Mouse (Mus musculus) 3T3-L1 (cell line): ENCODE results near the gene Ky.
A peak's percentile ranks its signal among the peaks of the same experiment; 100 is the strongest.

Experiments used
- DNase-seq: peaks from one replicate; pipeline ENCODE4 v3.0.0-alpha.2; 2015; ENCODE audit warnings: low read depth, low spot score

The Ky gene

DNA sequence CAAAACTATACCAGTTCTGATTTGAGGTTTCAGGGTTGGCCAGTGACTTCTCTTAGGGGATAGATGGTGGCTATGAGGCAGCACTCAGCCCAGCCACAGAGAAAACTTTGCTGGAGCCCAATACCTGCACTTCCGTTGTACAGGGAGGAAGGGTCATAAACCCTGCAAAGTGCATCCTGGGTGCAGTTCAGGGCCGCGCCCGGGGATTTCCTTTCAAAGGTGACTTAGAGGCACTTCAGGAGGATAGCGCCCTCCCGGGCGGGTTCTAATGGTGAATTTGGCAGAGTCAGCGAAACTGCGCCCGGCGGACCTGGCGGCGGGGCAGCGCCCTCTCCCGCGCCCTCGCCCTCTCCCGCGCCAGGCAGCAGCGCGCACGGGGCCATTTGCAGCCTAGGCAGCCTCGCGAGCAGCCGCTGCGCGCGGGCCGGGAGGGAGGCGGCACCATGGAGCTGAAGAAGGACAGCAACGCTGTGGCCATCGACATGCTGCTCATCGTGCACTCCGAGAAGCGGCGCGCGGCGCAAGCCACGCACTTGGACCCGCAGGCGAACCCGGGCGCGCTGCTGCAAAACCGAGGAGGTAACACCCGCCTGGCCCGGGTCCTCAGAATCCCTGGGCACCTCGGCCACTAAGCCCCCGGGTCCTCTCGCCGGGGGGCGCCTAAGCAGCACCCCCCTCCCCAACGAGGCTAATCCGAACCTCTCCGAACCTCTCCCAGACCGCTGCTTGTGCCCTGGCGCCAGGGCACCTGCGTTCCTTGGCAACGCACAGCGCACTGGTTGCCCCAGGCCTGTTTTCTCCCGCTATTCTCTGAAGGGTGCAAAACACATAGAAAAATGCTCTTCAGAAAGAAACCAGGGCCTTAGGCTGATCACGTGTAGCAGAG, at the start of gene Ky:
Gene Ky, plus strand, starts transcription at position 51 of the 886 bp plus-strand sequence.
- no peak for DNase-seq

DNA sequence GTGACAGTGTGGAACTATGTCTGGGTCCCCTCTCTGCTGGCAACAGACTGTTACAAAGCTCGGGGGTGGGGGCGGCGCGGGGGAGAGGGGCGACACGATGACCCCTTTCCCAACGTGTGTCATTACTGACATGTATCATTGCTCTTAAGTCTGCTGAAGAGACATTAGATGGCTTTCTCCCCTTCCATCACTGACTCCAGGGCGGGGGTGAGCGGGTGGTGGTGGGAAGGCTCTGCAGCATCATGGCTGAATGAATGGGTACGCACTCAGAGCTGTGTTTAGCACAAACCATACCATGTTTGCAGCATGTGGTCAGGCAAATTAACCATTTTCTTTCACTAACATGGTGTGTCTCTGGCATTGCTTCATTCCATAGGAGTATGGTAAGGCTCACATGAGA, 43.3 kb upstream of the Ky start:
- no peak for DNase-seq

DNA sequence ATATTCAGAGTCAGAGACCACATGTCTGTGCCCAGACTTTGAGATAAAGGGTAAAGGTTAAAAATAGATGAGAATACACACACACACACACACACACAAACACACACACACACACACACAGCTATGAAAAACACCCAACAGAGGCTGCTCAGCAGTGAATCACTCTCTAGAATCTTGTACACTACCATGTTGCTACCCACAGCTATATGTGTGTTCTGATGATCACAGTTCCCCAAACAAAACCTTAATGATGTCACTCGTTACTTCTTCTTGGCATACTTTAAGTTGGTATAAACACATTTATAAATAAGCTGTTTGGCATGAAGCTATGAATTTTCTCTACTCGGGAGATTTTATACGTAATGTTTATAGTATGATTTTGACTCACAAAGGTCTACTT, 40.5 kb upstream of the Ky start:
- DNase-seq: no peak

DNA sequence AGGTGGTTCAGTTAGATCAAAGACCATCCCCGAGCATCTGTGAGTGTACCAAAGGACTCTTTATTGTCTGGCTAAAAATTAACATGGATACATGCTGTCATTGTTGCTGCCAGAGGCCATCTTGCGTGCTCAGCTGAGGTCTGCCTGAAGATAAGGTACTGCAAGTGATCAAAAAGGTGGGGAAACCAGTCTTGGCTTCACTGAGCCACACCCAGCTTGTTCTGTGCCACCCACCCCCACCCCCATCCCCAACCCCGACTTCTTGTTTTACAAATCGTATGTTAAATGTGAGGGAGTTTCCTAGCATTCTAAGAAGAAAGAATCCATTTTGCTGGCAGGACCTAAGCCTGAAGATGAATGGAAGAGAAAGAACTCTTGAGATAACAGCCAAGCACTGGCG, 39.8 kb upstream of the Ky start:
- DNase-seq: no peak

DNA sequence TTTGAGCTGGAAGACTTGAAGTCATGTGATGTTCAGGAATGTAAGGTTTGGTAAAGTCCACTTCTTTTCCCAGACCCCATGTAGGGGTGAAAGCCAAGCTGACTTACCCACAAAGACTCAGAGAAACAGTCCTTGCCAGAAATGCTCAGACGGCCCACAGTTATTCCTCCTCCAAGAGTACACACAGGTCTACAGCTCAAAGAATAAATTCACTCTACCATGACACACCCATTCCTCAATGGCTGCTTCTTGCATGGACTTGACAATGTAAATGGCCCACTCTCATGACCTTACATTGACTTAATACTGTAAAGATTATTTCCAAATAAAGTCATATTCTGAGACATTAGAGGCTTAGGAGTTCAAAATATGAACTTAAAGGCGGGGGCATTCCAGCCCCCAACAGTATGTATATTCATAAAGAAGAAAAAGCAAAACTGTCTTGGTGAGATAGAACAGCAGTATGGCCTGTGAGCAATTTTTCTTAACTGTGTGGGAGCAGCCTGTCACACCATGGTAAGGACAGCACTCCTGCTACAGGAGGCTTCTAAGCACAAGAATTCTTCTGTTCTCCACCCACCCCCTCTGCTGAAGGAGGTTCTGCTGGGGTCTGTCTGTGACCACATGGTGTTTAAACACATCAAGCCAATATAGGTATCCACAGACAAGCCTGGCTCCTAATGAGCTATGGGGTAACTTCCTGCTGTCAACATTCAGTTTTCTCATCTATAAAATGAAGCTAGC, 35.3 kb upstream of the Ky start:
- no peak for DNase-seq

DNA sequence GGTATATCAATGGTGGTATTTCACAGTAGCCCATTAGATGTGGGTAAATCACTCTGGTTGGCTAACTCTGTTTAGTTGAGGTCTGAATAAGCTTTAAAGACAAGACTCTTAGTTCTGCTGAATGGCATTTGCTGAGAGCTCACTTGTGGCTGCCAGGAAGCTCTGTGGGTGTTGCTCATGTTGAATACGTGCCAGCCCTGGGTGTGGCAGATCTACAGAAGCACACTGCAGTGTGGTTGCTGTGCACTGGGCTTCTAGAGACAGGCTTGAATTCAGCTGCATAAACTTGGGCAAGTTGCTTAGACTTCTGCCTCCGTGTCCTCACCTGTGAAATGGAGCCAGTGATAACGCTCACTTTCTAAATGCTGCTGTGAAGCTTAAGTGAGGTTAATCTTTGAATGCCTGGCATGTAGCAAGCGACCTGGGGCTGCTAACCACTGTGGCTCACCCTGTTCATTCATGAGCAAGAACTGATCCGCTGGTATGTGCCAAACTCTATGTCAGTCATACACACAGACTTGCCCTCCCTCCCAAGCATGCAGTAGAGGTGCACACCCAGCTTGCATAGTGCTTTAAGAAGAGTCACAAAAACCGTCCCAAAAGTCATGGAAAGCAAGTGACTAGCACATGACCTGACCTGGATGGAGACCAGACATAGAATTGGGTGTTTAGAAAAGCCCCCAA, 27.6 kb upstream of the Ky start:
- DNase-seq: peak; percentile 57

DNA sequence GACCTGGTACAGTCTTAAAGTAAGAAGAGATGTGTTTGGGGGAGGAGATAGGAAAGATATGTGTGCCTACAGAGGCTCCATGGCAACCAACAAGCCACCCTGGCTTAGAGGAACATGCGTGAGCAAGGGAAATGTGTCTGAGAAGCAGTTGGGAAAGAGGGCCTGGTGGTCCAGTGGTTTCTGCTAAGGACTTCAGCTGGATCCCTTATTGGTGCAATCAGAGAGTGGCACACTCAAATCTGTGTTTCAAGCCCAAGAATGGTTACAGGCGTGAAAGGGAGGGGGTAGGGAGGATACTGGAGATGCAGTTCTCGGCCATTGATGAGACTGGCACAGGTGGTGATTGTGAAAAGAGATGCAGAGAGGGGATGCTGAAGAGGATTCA, 27.1 kb upstream of the Ky start:
- DNase-seq: no peak

DNA sequence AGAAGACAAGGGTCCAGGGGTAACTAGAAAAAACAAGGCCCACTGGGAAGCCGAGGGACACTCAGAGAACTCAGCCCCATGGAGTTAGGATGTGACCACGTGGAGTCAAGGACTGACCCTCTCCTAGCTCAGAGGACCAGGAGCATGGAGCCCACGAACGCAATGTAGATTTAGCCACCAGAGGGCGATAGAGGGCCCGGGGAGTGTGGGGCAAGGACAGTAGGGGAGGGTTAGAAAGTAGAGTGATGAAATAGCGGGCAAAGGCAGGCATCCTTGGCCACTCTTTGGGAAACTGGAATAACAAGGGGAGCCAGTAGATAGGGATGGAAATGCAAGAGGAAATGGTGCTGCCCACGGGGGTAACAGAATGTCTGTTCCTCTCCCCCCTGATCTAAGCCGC, 26.5 kb upstream of the Ky start:
- peak; percentile 30 for DNase-seq

DNA sequence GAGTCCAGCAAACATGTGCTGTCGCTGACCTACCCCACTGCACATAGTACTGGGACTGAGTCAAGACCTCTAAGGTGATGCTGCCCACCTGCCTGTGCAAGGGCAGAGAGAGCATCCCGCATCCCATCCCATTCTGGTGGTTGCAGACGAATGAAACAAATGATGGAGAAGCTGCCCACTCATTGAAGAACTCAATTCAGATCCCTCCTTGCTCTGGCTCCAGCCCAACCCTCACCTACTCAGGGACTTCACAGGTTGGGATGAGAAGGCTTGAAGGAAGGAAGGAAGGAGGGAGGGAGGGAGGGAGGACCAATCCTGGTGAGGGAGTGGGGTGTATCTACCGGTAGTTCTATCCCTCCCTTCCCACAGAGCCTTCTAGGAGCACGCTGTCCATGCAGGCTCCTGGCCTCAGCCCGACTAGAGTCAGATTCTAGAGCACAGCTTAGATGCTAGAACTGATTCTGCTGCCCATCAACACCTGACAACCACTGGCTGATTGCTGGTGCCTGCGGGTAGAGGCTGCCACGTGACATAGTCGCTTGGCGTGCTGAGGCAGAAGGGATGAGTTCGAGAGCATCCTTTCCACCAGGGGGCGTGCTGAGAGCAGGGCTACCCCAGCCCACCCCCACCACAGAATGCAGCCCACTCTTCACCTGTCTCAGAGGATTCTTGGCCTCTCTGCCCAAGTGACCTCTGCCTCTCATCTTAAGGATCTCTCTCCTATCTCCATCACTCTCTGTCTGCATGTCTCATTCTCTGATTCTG, 13.3 kb upstream of the Ky start:
- DNase-seq: no peak

DNA sequence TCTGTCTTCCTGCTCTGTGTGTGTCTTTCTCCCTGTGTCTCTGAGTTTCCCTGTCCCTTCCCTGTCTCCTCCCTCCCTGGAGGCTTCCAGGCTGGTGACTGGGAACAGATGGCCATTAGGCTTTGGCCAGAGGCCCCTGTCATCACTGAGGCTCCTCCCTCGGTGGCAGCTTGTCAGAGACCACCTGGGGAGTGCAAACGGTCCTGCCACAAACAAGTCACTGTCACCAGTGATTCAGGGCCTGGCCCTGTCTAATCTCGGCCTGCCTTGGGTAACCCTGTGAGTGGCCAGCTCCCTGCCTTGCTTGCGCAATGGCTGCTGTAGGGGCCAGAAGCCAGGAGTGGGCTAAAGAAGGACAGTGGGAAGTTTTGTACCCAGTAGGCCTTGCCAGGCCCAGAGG, 12.5 kb upstream of the Ky start:
- no peak for DNase-seq

DNA sequence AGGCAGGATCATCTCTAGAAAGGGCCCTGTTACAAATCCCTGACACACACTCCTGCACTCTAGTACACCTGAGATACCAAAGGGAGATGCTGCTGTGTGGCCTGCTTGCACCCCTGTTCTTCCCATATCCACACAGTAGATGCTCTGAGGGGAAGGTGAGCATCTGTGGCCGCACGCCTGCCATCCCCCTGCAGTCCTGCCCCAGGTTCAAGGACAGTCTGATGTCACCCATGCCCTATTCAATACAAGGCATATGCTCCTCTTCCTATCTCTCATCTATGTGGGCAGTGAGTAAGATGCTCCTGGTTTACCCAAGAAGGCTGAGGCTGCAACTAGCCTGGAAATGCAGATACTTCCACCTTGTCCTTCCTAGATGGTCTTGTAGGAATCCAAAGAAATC, 11.6 kb upstream of the Ky start:
- no peak for DNase-seq

DNA sequence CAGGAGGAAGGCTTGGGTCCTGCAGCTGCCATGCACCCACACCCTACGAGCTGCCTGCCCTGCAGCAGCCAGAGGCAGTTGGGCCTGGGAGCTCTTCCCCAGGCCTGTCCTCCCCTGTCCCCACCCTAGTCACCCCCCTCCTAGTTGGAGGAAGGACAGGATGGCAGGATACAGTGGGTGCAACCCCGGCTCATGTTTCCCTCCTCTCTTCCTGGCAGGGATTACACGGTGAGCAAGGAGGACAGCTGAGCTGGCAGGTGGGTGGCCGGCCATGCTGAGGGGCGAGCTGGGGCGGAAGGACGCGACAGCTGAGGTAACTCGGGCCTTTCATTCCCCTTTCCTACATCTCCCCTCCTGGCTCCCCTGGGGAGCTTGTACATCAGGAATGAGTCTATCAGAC, 11.1 kb upstream of the Ky start:
- DNase-seq: no peak

DNA sequence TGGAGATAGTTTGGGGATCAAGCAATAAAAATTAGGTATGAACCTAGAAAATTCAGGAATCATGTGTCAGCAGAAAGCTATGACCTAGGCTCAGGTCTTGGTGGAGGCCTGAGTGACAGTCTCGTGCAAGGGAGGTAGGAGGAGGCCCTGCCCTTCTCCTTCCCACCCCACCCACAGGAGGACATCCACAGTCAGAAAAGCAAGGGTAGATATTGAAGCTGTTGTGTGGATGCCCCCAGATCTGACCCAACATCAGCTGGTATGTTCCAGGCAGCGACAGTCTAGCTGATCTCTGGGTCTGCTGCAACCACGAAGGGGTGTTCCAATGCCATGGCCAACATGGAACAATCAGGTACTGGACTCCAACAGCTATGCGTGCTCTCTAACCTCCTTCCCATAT, 10.3 kb upstream of the Ky start:
- DNase-seq: no peak

DNA sequence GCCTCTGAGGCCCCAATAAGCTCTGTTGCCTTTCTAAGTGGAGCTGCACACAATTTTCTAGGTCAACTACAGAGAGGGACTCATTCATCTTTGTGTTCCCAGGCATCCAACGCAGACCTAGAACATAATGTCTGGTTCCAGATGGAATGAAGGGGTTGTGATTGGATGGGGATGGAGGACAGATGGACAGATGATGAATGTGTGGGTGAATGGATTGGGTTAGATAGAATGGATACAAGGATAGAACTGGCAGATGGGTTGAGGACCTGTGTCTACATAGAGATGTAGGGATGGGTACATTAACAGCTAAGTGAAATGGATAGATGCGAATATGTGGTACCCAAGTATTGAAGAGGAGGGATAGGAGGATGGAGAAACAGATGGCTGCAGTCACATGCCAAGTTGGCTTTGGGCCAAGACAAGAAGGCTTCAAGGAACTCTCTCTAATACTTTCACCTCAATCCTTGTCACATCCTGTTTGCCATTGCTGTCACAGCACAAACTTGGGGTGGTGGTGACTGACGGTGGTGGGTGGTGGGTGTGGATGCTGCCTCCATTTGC, 9.0 kb upstream of the Ky start:
- no peak for DNase-seq

DNA sequence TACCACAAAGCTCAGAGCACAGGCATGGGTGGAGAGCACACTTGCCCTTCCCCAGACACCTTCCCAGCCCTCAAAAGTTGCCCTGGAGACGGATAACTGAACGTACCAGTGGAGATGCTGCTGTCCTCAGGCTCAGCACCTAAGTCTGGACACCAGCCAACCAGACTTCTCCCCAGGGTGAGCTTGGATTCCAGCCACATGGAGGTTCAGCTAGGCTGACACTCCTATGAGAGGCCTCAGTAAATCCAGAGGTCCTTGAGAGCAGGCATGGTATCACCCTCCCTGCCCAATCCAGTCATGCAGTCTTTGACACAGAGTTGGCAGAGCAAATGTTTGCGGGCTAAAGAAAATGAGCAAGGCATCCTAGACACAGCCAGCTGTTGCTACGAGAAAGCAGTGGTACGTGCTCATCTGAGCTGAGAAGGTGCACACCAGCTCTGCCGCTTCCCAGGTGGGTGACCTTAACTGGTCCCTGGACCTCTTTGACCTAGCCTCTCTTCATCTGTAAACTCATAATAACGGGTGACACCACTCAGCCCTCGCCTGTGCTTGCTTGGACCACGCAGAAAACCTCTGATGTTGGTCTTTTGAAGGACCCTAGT, 8.4 kb upstream of the Ky start:
- DNase-seq: no peak

DNA sequence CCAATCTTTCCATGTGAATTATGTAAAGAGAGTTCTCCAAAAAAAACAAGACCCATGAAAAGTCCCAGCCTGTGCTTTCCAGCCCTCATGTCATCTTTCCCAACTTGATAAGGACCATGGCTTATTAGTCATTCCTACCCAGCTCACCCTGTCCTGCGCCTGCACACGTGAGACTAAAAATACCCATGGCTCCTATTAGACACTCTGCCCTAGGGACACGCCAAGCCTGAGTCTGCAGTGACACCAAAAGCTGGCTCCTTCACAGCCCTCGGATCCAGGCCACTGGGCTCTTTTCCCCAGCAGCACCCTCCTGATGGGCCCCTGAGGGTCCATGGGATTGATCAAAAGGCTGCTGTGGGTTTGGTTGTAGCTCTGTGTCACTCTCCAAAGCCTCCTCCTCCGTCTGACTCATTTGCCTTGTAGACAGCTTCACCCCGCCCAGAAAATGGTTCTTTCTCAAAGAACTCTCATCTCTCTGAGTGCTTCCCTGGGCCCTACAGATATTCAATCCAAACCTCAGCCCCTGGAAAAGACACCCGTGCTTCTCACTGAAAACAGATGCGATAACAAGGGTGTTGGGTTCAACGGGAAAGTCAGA, 7.6 kb upstream of the Ky start:
- DNase-seq: no peak

DNA sequence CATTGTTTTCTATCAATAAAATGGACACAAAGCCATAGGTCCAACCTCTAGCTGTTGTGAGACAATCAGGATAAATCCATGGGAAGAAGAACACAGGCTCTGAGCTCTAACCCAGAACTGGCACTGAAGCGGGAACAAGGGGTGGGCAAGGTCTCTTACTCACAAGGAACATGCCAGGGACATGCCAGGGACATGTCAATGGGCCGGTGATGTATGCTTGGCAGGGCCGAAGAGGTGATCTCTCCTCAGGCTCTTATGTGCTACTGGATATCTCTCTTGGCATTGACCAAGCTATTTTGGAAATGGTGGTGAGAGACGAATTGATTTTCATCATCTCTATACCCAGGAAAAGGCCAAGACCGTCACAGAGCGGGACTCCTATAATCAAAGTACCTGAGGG, 6.8 kb upstream of the Ky start:
- DNase-seq: no peak

DNA sequence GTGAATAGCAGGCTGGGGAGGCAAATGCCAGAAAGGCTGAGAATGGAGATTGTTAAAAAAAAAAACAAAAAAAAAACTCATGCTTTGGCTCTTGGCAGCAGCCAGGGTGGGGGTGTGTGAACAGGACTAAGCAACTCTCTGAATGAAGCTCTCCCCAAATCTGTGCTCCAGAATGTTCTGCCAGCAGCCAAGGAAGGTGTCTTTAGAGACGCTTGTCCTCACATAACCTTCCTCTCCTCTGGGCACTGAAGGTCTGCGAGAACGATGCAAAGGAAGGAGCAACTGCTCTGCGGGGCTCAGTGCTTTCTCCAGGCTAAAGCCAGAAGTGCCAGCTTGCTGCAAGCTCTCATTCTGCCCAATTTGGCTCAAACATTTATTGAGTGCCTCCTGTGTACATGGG, 6.3 kb upstream of the Ky start:
- no peak for DNase-seq

DNA sequence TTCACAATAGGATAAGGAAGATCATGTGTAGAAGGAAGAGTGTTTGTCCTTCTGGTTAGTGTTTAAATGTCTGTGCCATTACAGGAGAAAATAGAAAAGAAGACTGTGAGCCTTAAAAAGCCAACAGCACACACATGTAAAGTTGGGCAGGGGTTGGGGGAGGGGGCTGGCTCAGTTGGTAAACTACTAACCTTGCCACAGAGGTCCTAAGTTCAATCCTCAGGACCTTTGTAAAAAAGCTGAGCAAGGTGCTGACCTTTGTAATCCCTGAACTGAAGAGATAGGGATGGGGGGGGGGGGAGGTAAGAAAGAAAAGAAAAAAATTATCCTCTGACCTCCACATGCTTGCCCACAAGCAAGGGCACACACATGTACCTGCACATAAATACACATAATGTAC, 5.8 kb upstream of the Ky start:
- no peak for DNase-seq

DNA sequence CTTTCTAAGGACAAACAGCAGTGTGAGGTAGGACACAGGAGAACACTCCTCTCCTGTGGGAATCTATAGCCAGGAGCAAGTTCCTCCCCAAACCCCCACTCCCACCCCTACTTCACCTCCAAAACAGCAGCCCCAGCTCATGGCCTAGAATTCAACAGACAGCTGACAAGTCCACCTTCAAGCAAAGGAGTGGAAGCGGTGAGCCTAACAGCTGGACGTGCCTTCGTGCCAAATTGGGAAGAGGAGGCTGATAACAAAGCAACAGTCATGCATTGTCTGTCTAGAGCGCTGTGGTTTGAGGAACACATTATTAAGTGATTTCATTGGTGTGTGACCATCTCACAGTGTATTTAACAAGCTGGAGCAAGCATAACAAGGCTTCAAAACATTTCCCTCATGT, 4.4 kb upstream of the Ky start:
- no peak for DNase-seq
